In genomic region chr14:49197031-49197527, GRCm38 (mm10) we compare ENCODE assay signal across 23 mouse cellular contexts. TPM values are rescaled to one million over a fixed set of nuclear protein-coding genes. Genes with fewer than 3 reads are reported as not detected.
"Had no signal": no experiment of that assay in that cellular context is flagged by ENCODE, and none has a peak within 500 bp of the region (broad histone marks: within the 10 kb centered on the region; RNA-seq: fewer than 3 reads in every experiment).

No protein-coding gene starts in this region.

- H3K4me1 ChIP-seq: kidney, embryonic 15.5 days; limb, embryonic 12.5 days; limb, embryonic 15.5 days; stomach, embryonic 15.5 days had no signal

- H3K27ac ChIP-seq: kidney, embryonic 15.5 days; limb, embryonic 12.5 days; limb, embryonic 15.5 days; liver, embryonic 14.5 days; macrophage; stomach, embryonic 15.5 days had no signal

- ATAC-seq: liver, postnatal 0 days; lung, postnatal 0 days had no signal

- DNase-seq: kidney, adult 8-10 months; kidney, postnatal 10 days; kidney, postnatal 36 days; left cerebral cortex, postnatal 4 days; liver, postnatal 0 days; lung, embryonic 14.5 days; midbrain, embryonic 14.5 days; right cerebral cortex, postnatal 25 days; spleen, adult 18-20 months; thymus, postnatal 25 days had no signal

- H3K4me3 ChIP-seq: kidney, embryonic 15.5 days; limb, embryonic 12.5 days; limb, embryonic 15.5 days; stomach, embryonic 15.5 days had no signal

RNA-seq across cellular contexts. Expression of gene ccdc198, which starts 48.2 kb away (rescaled TPM):
- total RNA-seq: layer of hippocampus, adult 8-10 months; layer of hippocampus, postnatal 10 days; left cerebral cortex, adult 8-10 months; left cerebral cortex, postnatal 14 days; left cerebral cortex, postnatal 4 days; megakaryocyte, adult 5-6 weeks; midbrain, postnatal 0 days had no signal
- polyA plus RNA-seq: limb, embryonic 15.5 days; macrophage; midbrain, postnatal 0 days had no signal
